Comparison of ENCODE assay signal across 9 mouse cellular contexts in the genomic region with DNA sequence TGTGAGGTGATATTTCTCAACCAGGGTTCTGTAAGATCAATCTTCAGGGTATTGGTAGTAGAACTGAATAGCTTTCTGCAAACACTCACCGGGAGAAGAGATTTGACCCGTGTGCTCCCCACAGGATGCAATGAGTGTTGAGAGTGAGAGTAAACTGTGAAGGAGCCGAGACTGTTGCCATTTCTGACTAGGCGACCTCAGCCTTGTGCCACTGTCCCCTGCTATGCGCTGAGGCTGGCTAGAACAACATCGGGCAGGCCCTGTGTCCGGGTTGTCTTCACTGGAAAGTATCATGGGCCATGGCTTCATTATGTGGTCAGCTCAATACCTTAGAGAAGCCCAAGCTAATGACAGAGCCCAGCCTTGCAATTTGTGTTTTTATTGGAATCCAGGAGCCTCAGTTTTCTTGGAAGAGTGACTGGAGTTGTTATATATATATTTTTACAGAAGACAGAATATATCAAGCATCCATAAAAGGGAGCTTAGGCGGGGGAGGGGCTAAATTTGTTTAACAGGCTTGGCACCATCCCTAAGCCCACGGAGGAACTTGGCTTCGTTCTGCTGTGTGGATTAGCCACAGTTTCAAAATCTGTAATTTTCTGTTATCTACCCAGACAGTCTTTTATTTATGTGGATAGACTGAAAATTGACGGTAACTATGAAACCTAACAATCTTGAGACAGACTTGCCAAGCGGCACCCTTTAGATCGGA. TPM values are rescaled to one million over a fixed set of nuclear protein-coding genes. Genes with fewer than 3 reads are reported as not detected.
DNase-seq lines count a peak whose midpoint lies in the region; ATAC-seq lines count a peak whose summit lies in the region.
"Had no signal": no experiment of that assay in that cellular context is flagged by ENCODE, and none has a peak within 500 bp of the region (broad histone marks: within the 10 kb centered on the region; RNA-seq: fewer than 3 reads in every experiment).

No protein-coding gene starts in this region.

- peak overlapping the region; percentile 1; the same call in 1 of the 2 replicates for H3K4me2 ChIP-seq in hindbrain, embryonic 13.5 days
- H3K4me2 ChIP-seq in hindbrain, embryonic 12.5 days (replicated peaks) = no peak overlapping the region
- peak overlapping the region; percentile 40; the same call in 1 of the 2 replicates for H3K4me2 ChIP-seq in stomach, embryonic 16.5 days (ENCODE audit: low read depth, low read length)

- ATAC-seq in hindbrain, embryonic 13.5 days (ENCODE audit: low FRiP score) = no peak
- no peak for ATAC-seq in hindbrain, embryonic 12.5 days (ENCODE audit: low FRiP score)
- ATAC-seq in hematopoietic stem cell, adult 5-6 weeks (replicated peaks in 1 of 2; ENCODE audit: insufficient read depth in 1 of 2, low FRiP score in 2 of 2, low TSS enrichment in 1 of 2, low read depth in 1 of 2, poor library complexity in 2 of 2, severe bottlenecking in 2 of 2) = peak; percentile 3 to 27; a peak in 1 of 4 replicates
- ATAC-seq in stomach, embryonic 16.5 days (ENCODE audit: insufficient read depth, low FRiP score) = no peak

- 49% methylated on average over 13 of the region's 13 CpGs for WGBS in hindbrain, embryonic 13.5 days
- 50% methylated on average over 13 of the region's 13 CpGs for WGBS in hindbrain, embryonic 12.5 days
- 29% methylated on average over 13 of the region's 13 CpGs for WGBS in stomach, embryonic 16.5 days

- DNase-seq in right cerebral cortex, adult 2 months (ENCODE audit: low spot score in 2 of 2) = peak; percentile 23 to 27
- DNase-seq in right cerebral cortex, postnatal 25 days = no peak
- no peak for DNase-seq in retina, postnatal 1 day
- DNase-seq: kidney, postnatal 14 days; thymus, postnatal 14 days had no signal

- H3K9me3 ChIP-seq in hindbrain, embryonic 13.5 days = no peaks in the 10 kb centered on the region
- no peaks in the 10 kb centered on the region for H3K9me3 ChIP-seq in hindbrain, embryonic 12.5 days (replicated peaks)
- no peaks in the 10 kb centered on the region for H3K9me3 ChIP-seq in stomach, embryonic 16.5 days (replicated peaks; ENCODE audit: control insufficient read depth, low read length)

- no peaks in the 10 kb centered on the region for H3K27me3 ChIP-seq in hindbrain, embryonic 13.5 days
- H3K27me3 ChIP-seq in hindbrain, embryonic 12.5 days = no peaks in the 10 kb centered on the region
- no peaks in the 10 kb centered on the region for H3K27me3 ChIP-seq in stomach, embryonic 16.5 days (ENCODE audit: control insufficient read depth, insufficient read depth, low read length)

- no peak overlapping the region for H3K4me3 ChIP-seq in hindbrain, embryonic 13.5 days
- no peak overlapping the region for H3K4me3 ChIP-seq in hindbrain, embryonic 12.5 days
- no peak overlapping the region for H3K4me3 ChIP-seq in stomach, embryonic 16.5 days (replicated peaks; ENCODE audit: low read length)

- no peak overlapping the region for H3K9ac ChIP-seq in hindbrain, embryonic 13.5 days
- H3K9ac ChIP-seq in hindbrain, embryonic 12.5 days = no peak overlapping the region
- H3K9ac ChIP-seq in stomach, embryonic 16.5 days (ENCODE audit: low read length) = no peak overlapping the region

- H3K4me1 ChIP-seq in hindbrain, embryonic 13.5 days (replicated peaks) = peaks cover 11% of the 10 kb centered on the region
- H3K4me1 ChIP-seq in hindbrain, embryonic 12.5 days = peaks cover 6% of the 10 kb centered on the region; the same call in 1 of the 2 replicates
- H3K4me1 ChIP-seq in stomach, embryonic 16.5 days (ENCODE audit: control insufficient read depth, insufficient read depth, low read length) = peaks cover 21% of the 10 kb centered on the region

- no peaks in the 10 kb centered on the region for H3K36me3 ChIP-seq in hindbrain, embryonic 13.5 days
- no peaks in the 10 kb centered on the region for H3K36me3 ChIP-seq in hindbrain, embryonic 12.5 days
- H3K36me3 ChIP-seq in stomach, embryonic 16.5 days (ENCODE audit: control insufficient read depth, insufficient read depth, low read length) = no peaks in the 10 kb centered on the region

- H3K27ac ChIP-seq in hindbrain, embryonic 13.5 days = no peak overlapping the region
- H3K27ac ChIP-seq in hindbrain, embryonic 12.5 days = no peak overlapping the region
- H3K27ac ChIP-seq in stomach, embryonic 16.5 days (ENCODE audit: low read length) = peak overlapping the region; percentile 52; the same call in 1 of the 2 replicates

RNA-seq across cellular contexts. Expression of a gene that starts 18.0 kb away (rescaled TPM):
- 10.0 and 10.5 TPM in 2 replicates for polyA plus RNA-seq in hindbrain, embryonic 13.5 days (2015; fragmentation: Nextera tagmentation; extraction: Ambion mirVana)
- 12.8 and 15.2 TPM in 2 replicates for polyA plus RNA-seq in hindbrain, embryonic 12.5 days (2016; fragmentation: Nextera tagmentation; extraction: Ambion mirVana)
- 24.8 and 25.0 TPM in 2 replicates for total RNA-seq in hematopoietic stem cell, adult 5-6 weeks (2017)
- polyA plus RNA-seq in stomach, embryonic 16.5 days (2015; fragmentation: Nextera tagmentation; extraction: Ambion mirVana) = 8.9 and 10.2 TPM in 2 replicates

Comparison
In these comparisons a context has a peak if more than half of its experiments do, and no peak if none do; other contexts are left out.
1. DNase-seq: peak in right cerebral cortex, adult 2 months (2 of 2); none in right cerebral cortex, postnatal 25 days (single experiment) and retina, postnatal 1 day (single experiment).
2. ATAC-seq: peak in hematopoietic stem cell, adult 5-6 weeks (2 of 2); none in hindbrain, embryonic 13.5 days (single experiment), hindbrain, embryonic 12.5 days (single experiment) and stomach, embryonic 16.5 days (single experiment).